Mouse (Mus musculus) heart, postnatal 36 days (tissue): ENCODE results near the gene Zfp764. TPM values are rescaled to one million over a fixed set of nuclear protein-coding genes. Genes with fewer than 3 reads are reported as not detected.
"Not testable (repeated sequence)": the region's sequence is repeated elsewhere in the genome, so short reads cannot be mapped to it uniquely, and the experiment has no call there.

Experiments used
- DNase-seq, 2 experiments: peaks; one replicate each; pipeline ENCODE4 v3.0.0; 2021 to 2022
- intact Hi-C: fragments of 180-260 bp; cut with DNase I; formaldehyde crosslinking; loops from one replicate; pipeline ENCODE4 v1.15.1; 2025
- total RNA-seq, 2 experiments: library from RNA; stranded (reverse); gene quantifications; 2 replicates each; pipeline ENCODE4 v1.2.3; 2021

Zfp764 gene
- total RNA-seq, 2 experiments from 2014 or later, result 2.9 to 4.2 TPM

- DNase-seq, result peak; percentile 97
- intact Hi-C loops, result no loop called here
Measured at GRCm38 (mm10) chr7:127393157-127393943, 13.3 kb downstream of the Zfp764 start, which contains the start of gene E430018J23Rik. TSS of gene E430018J23Rik (minus strand) at chr7:127393629.

GRCm38 (mm10) chr7:127392251-127392824 lies 14.3 kb downstream of the Zfp764 start:
- no peak for DNase-seq
- intact Hi-C loops, result no loop called here

DNA sequence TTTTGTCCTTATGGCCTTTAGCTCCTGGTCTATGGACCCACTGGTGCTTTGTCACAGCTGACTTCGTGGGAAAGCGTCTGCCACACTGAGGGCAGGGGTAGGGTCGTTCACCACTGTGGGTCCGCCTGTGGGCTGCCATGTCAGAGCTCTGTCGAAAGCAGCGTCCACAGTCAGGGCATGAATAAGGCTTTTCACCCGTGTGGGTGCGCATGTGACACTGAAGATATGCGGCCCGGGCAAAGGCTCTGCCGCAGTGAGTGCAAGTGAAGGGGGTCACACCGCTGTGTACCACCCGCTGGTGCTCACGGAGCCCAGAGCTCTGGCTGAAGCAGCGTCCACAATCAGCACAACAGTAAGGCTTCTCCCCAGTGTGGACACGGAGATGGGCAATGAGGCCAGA lies 15.1 kb downstream of the Zfp764 start:
- intact Hi-C loops, result no loop called here
- DNase-seq, result no peak

DNA sequence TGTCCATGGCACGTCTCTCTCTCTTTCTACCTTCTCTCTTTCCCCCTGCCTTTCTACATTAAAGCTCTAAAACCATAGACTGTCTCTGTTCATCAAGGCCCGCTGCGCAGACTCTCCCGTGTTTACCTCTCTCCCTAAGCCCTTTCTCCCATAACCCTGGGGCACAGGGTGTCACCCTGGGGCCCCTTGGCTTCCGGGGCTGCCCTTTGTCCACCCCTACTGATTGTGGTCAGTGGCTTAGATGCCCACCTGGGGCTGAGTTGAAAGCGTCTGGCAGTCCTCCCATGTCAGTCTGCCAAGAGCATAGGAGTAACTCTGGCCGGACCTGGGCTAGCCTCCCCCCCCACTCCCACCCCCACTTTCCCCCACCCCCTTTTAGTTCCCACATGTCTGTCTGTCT lies 16.3 kb downstream of the Zfp764 start:
- intact Hi-C loops, result no loop called here
- no peak for DNase-seq

DNA sequence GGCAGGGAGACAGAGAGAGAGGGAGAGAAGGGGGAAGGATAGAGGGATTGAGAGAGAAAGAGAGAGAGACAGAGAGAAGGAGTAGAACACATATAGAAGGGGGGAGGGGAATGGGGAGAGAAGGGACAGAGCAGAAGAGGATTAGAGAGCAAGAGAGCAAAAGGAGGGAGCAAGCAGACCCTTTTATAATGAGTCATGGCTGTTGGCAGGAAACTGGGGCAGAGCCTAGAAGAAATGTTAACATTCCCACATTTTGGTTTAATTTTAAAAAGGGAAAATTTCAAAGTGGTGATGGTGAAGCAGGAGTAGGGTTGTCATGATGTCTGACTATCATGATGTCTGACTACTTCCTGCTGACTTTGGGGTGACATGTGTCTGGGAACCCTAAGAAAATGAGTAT lies 18.4 kb downstream of the Zfp764 start:
- DNase-seq, intact Hi-C loops: not testable (repeated sequence)

GRCm38 (mm10) chr7:127386641-127387392 lies 19.8 kb downstream of the Zfp764 start, which contains the start of gene 9130019O22Rik:
TSS of gene 9130019O22Rik (minus strand) at chr7:127387166.
- intact Hi-C loops, result loop anchor here (1.0 kb wide), 1 partner anchor 12 kb away; no protein-coding TSS in a partner anchor
- DNase-seq, result peak; percentile 91 to 93

DNA sequence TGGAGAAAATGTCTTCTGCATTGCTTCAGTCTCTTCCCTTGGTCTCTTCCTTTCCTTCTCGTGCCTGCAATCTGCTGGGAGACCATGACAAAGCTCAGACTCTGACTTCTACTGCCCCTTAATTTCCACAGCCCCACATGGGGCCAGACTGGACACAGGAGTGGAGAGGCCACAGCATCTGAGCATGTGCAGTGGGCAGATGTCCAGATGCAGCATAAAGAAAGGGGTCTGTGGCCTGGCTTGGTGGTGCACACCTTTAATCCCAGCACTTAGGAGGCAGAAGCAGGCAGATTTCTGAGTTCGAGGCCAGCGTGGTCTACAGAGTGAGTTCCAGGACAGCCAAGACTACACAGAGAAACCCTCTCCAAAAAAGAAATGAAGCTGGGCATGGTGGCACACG lies 21.1 kb downstream of the Zfp764 start:
- DNase-seq, intact Hi-C loops: not testable (repeated sequence)

GRCm38 (mm10) chr7:127378310-127378921 lies 28.2 kb downstream of the Zfp764 start:
- no peak for DNase-seq
- intact Hi-C loops, result no loop called here

DNA sequence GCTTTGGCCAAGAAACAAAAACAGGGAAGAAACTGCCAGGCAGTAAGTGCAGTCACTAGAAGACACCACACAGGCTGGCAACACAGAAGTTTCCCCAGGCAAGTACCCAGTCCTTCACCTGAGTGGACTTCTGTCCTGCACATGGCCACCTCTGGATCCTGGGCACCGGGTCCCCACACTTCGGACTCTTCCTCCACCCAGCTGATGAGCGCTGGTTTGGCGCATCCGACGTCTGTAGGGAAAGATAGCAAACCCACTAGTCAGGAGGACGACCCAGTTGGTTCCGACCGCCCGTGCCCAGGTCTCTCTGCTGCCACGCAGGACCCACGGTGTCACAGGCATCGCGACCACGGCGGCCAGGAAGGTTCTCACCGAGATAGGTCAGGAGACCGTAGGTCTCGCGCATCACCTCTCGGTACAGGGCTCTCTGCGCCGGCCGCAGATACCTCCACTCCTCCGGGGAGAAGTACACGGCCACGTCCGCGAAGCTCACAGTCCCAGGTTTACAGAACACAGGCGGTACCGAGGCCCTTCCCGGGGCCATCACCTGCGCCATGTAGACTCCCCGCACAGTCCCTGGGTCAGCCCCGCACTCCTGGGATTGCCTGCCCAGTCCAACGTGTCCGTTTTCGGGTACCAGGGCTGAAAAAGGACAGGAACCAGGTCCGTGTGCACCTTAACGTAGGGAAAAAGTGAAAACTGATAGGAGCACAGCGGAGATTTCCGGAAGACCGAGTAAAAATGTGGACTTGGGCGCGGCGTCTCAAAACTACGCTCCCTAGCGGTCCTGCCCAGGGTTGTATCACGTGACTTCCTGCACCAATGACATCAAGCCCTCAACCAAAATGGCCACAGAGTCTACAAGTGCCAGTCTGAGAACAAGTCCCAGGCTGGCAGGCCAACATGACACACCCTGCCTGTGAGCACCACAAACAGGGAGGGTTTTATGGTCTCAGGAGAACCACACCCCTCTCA lies 31.1 kb downstream of the Zfp764 start, which contains the start of gene Zfp747:
Gene Zfp747 (minus strand): TSS at position 780 of the 975 bp plus-strand sequence.
- intact Hi-C loops, result loop anchor here (1.0 kb wide), 1 partner anchor 12 kb away; the partner anchor contains the start of gene 9130019O22Rik
- peak; percentile 93 to 95 for DNase-seq

DNA sequence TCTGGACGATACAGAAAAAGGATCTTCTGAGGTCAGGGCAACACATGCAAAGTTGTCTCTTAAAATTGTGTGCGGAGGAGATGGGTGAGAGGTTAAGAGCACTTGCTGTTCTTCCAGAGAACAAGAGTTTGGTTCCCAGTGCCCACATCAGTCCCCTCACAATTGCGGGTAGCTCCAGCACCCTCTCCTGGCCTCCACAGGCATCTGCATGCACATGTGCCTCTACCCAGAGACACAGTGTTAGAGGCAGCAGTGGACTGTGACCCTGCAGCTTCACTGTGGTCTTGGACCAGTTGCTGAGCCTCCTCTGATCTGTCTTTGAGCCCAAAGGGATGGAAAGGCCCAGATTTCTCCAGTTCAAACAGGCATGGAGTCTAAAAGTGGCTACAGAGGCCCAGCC lies 34.8 kb downstream of the Zfp764 start:
- DNase-seq, intact Hi-C loops: not testable (repeated sequence)

DNA sequence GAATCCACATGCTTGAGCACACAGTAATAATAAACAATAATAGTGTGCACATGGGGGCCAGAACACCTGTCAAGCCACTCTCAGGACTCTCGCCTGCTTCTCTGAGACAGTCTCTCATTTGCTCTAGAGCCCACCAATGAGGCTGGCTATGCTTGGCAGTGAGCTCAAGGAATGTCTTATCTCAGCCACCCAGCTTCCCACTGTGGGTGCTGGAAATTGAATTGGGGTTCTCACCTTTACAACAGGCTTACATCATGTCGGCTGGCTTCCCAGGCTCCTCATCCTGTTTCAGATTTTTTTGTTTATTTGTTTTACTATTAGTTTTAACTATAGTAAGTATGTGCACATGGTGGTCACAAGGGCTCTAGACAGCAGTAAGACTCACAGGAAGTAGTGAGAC lies 35.4 kb downstream of the Zfp764 start:
- no peak for DNase-seq
- intact Hi-C loops, result no loop called here

DNA sequence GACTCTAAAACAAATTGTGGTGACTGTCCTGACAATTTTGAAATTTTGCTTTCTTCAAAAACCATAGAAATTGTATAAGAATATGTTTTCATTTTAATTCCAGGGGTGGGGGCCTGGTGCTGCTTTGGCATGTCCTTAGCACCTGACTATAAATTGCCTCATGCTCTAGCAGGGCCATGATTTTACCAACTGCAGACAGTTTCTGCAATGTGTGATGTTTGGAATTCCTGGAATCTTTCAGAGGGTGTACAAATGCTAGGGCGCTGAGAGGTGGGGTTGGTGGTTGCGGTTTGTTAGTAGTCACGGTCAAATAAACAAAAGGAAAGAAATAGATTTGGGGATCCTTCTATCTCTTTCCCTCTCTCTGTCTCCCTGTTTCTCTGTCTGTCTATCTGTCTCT lies 40.4 kb downstream of the Zfp764 start:
- DNase-seq, result no peak
- intact Hi-C loops, result no loop called here

DNA sequence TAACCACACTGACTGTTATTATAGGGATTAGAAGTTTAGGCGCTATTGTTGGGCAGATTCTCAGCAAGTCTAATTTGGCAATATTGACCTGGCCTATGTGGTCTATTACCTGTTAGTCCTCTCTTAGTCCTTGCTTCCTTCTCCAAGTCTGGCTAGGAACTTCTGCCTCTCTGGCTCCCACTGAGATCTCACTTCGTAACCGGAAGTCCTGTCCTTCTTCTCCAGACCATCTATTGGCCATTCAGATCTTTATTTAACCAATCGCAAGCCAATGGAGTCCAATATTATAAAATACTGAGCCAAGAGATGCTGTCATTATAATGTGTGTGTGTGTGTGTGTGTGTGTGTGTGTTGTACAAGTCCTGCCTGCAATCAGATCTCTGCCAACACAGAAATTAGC lies 42.5 kb downstream of the Zfp764 start:
- no peak for DNase-seq
- intact Hi-C loops, result no loop called here

GRCm38 (mm10) chr7:127363475-127363921 lies 43.1 kb downstream of the Zfp764 start:
- no peak for DNase-seq
- intact Hi-C loops, result loop anchor here (2.0 kb wide), 1 partner anchor 43 kb away; the partner anchor contains the start of gene Zfp764

- intact Hi-C loops, result loop anchor here (1.0 to 2.0 kb wide), 2 partner anchors 44 to 136 kb away; partner anchors contain the start of gene Zfp764
- DNase-seq, result not testable (repeated sequence)
Measured at GRCm38 (mm10) chr7:127362418-127362817, 44.2 kb downstream of the Zfp764 start.

DNA sequence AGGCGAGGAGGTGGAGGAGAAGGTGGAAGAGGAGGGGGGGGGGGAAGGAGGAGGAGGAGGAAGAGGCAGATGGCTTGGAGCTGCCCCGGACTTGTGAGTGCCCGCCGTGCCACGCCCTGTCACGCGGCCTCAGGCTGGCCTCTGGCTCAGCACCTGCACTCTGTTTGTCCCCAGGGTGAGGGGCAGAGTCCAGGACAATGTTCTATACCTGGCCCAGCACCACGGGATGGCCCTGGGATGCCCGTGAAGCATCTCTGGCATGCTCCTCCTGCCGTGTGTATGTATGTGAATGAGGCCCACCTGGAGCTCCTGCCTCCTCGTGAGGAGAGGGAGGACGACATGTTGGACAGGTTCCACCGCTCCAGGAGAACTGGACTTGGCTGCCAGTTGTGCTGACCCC lies 45.2 kb downstream of the Zfp764 start:
- DNase-seq, result no peak
- intact Hi-C loops, result no loop called here

DNA sequence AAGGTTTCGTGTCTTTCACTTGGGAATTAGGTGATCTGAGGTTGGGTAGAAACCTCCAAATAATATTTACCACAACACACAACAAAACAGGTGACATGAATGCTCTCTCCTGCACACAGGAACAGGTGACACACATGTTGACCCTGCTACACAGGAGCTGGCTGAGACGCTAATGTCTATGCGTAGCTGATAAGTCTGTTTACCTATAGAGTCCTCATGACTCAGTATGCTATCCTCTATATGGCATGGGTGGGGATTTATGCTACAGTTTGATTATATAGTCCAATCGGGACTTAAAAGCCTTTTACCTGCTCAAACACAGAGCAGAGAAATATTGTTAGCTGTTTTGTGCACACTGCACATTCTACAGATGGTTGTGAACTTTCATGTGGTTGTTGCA lies 46.4 kb downstream of the Zfp764 start:
- intact Hi-C loops, result no loop called here
- DNase-seq, result no peak

DNA sequence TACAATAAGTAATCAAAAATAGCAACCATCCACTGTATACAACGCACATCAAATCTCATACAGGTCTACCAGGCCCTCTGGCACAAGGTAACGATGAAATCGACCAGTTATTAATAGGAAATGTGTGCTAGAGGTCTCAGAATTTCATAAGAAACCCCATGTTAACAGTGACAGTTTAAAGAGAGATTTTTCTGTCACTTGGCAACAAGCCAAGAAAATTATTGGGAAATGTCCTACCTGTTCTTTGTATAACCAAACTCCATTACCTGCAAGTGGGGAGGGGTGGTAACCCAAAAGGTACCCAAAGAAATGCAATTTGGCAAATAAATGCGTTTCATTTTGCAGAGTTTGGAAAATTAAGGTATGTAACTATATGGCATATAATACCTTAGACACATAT lies 48.1 kb downstream of the Zfp764 start:
- intact Hi-C loops, result no loop called here

DNA sequence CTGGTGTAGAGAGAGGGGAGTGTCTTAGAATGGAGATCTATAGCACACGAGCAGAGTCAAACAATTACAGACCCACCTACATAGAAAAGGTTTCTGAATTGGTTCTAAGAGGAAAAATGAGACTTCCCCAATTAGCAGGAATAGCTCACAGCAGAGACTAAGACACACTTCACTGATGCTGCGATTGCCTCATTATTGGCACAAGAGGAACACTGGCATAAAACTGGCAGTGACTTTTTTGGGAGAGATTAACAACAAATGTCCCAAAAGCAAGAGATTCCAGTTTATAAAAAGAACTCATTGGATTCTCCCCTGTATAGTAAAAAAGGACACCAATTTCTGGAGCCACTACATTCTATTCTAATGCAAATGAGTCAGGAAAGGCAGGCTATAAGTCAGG lies 48.8 kb downstream of the Zfp764 start:
- intact Hi-C loops, result no loop called here

More for the DNA sequence above, 48.1 kb downstream of the Zfp764 start:
- DNase-seq, result no peak

More for the DNA sequence above, 48.8 kb downstream of the Zfp764 start:
- DNase-seq, result no peak
